Mouse (Mus musculus) megakaryocyte, embryonic 14.5 days (primary cell): ENCODE measurements at regions not wholly inside any gene's neighbourhood (a gene's known extent, or its start where the extent isn't known, plus 50 kb on each side); places are given as distances from the start of the nearest gene placed in this dataset.

Experiments
- FLI1 ChIP-seq: IDR thresholded peaks from 2 replicates; pipeline ENCODE4 v1.6.1; 2012; ENCODE audit warnings: low read length, inconsistent platforms, mixed read lengths
- GATA1 ChIP-seq: IDR thresholded peaks from 3 replicates; pipeline ENCODE4 v1.6.1; 2012; ENCODE audit warnings: mixed read lengths, low read length, inconsistent platforms, borderline replicate concordance

DNA sequence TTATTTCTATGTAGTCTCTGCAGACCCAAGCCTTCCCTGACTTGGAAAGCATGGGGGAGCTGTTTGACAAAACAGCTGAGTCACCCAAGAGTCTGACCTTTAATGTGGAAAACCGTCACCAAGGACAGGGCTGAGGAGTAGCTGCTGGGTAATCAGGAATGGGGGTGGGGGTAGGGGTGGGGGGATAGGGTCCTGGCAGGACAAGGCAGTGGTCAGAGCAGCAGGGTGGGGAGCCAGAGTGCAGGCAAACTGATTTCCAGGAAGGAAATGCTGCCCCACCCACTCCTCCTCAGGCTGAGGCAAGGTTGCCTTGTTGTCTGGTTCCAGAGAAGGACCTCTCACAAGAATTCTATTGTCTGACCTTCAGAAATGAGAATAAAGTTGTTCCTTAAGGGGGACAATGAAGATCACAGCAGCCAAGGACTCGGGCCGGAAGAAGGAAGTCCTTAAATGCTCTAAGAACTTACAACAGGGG lies 266.6 kb downstream of the Plpp3 start:
- no peak for TF ChIP-seq GATA1
- no peak for TF ChIP-seq FLI1
